Mouse (Mus musculus) spleen, adult 2 months (tissue): ENCODE measurements around the gene Ckmt2.

ENCODE experiments used
- CTCF ChIP-seq: fragments of 200-500 bp; IDR thresholded peaks from 2 replicates; pipeline ENCODE4 v1.5.1; 2011; ENCODE audit warnings: mild to moderate bottlenecking, inconsistent platforms; ENCODE audit not compliant: insufficient read depth, insufficient read length, insufficient replicate concordance; ENCODE audit errors: extremely low read depth
- POLR2A ChIP-seq: fragments of 200-500 bp; IDR thresholded peaks from 2 replicates; pipeline ENCODE4 v1.6.1; 2011; ENCODE audit warnings: low read depth, low read length, inconsistent platforms

DNA sequence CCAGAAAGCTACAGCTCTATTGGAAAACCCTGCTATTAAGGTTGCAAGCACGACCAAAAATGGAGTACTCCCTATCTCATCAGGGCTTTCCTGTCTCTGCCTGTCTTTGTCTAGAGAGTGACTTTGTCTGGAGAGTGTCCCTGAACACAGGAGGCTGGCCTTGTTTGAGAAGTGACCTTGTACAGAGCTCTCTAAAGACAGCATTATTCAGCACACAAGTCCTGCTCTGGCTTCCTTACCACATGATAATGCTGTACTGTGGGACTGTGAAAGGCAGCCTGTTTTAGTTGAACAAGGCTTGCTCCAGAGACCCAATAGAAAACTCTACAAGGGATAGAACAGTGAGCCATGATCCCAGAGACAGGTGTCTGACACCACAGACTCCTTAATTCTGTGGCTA is 19.8 kb upstream of the Ckmt2 start:
- no peak for TF ChIP-seq POLR2A
- TF ChIP-seq CTCF = no peak
